Mouse (Mus musculus): ENCODE data around the gene Greb1.
"Not testable (repeated sequence)": the region's sequence is repeated elsewhere in the genome, so short reads cannot be mapped to it uniquely, and the experiment has no call there.

Greb1 gene

DNA sequence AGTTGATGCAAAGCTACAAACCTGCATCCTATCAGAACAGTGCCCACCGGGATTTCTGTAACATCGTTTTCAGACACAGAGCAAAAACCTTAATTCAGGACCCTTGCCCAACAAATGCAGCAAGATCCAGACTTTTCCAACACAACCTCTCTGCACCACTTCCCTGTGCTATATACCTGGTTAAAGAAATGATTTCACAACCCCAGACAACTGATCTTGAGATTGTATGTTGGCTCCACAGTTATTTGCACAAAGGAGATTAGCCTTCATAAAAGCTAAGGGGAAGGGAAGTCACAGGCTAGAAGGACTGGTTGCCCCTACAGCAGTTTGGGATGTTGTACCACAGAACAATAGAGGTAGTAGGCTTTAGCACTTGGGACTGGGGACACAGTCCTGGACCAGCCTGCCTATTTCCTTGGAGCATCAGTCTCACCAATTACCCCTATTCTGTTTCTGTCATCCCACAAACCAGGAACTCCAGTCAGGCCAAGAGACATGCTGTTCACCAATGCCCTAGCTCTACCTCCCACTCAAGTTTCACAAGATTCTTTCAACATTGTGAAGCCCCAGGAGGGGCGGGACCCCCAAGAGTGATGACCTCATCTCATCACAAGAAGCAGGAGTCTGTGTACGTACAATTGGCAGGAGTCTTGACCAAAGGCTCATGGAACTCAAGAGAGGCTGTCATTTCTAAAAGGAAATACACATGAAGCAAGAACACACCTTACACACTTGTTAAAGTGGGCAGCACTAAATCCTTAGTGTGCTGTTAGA is 36.9 kb downstream of the Greb1 start:
- no peak for DNase-seq (ENCODE audit: low read depth, low spot score)

DNA sequence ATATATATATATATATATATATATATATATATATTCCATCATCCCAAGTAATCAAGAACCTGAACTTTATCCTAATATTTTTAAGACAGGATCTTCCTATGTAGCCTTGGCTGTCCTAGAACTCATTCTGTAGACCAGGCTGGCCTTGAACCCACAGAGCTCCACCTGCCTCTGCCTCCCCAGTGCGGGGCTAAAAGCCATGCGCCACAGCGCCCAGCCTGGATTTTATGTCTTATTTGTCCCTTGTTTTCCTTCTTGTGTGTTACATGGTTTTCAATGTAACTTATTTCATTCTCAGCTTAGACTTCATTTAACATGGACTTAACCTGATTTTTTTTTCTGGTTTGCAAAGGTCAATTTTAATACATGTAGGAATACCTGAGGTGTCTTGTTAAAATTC is 39.2 kb downstream of the Greb1 start:
- DNase-seq (ENCODE audit: low read depth, low spot score), result no peak

DNA sequence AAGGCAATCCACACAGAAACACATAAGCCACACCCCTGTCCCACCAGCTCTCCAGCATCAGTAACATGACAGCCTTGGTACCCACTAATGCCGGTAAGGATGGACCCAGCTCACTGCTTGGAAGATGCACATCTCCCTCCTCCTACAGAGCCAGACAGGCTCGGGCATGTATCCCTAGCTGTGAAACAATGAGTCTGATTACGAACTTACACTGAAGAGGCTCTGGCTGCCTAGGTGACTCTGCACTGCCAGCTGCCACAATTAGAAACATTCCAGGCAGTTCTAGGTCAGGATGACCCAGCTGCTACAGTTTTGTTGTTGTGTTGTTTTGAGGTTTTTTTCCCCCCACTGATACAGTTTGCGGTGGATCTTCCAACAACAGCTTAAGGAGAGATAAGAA is 40.4 kb downstream of the Greb1 start:
- DNase-seq (ENCODE audit: low read depth, low spot score), result peak; percentile 20

DNA sequence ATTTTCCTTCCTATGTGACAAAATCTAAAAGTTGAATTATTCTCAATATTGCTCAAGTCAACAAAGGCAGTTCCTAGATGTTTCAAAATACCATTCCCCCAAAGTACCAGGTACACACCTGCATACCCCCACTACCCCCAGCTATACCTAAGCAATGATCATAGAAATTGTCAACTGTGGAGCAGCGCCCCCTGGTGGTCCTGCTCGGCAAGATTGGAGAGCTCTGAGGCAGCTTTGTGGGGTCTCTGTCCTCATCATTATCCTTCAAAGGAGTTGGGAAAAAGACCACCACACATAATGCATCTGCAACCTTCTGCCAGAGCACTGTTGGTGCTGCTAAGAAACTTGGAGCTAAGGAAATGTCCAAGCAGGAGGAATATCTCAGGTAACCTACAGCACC is 46.4 kb downstream of the Greb1 start:
- DNase-seq (ENCODE audit: low read depth, low spot score), result peak; percentile 20

DNA sequence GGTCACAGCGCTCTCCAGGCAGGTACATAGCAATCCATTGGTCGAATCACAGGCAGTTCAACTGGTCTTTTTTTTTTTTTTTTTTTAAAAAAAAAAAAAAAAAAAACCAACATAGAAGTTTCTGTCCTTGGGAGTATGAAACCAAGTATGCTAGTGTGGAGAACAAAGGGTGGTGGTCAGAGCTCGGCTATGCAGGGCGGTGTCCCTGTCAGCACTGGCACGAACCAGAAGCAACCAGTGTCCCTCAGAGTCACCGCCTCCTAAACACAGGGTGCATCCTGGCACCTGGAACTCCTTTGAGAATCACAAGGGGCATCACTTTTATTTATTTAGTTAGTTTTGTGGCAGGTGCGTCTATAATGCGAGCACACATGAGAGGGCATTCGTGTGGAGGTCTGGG is 47.1 kb downstream of the Greb1 start:
- no peak for DNase-seq (ENCODE audit: low read depth, low spot score)

DNA sequence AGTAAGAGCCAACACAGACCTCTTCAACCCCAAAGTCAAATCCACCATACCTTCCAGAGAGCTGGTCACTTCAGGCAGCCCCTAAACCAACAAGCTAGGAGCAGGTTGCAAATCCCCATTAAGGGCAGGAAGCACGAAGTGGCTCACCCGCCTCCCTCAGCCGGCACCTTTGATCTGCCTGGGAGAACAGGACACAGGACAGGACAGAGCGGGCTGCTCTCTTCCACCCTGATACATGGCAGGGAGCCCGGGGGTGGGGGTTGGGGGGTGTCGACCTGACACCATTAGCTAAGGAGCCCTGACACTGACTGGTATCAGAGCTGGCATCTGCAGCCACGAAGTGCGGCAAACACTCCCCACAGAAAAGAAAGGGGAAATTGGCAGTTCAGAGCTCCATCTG is 47.6 kb downstream of the Greb1 start:
- peak; percentile 14 for DNase-seq (ENCODE audit: low read depth, low spot score)

DNA sequence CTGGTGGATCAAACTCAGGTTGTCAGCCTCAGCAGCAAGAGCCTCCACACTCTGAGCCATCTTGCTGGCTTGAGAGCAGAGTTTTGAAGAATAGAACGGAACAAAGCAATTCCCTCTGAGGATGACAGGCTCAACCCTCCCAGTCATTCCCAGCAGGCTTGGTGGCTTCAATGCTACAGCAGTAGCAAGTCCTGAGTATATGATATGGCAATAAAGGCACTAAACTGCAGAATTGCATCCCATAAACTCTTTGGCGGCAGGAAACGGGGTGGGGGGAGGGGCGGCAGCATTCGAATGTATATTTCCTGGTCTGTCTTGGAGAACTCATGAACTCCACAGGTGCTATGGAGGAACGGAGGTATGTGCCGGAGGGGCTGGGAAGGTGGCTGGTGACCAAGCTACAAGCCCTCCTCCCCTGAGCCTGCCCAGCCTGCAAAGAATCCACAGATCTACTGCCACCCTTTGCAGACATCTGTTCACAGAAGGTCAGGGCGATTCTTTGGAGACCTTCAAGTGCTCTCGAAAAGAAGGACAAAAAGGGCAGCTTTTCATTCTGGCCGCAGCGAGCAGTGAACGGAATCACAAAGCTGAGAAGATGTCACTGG is 48.3 kb downstream of the Greb1 start:
- no peak for DNase-seq (ENCODE audit: low read depth, low spot score)

DNA sequence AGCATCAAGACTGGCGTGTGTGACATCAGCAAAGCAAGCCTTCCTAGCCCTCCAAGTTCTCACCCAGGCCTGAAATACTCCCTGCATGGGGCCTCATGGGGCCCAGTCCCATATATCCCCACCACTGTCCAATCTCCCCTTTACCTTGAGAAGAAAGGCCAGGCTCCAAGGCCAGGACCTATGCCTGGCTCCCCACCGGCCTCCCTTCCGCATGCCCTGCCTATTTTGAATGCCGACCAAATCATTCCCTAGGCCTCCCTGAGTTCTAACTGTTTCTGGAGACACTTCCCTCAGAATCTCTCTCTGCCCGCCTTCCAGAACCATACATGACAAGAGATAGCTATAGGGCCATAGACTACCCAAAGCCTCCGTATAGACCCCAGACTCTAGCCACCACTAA is 49.1 kb downstream of the Greb1 start:
- no peak for DNase-seq (ENCODE audit: low read depth, low spot score)

DNA sequence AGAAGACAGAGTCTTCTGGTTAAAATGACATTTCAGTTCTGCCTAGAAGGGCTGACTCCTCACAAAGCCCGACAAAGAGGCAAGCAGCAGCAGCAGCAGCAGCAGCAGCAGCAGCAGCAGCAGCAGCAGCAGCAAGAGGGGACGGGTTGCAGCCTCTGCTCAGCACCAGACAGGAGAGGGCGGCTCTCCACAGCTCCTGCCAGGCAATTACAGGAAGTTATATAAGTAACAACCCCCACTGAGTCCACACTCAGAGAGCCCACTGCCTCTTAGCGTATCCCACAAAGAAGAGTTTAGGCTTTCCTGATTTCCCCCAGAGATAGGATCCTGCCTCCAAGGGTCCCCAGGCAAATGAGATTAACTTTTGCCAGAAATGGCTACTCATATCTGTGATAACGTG is 60.6 kb downstream of the Greb1 start:
- DNase-seq (ENCODE audit: low read depth, low spot score), result peak; percentile 14

DNA sequence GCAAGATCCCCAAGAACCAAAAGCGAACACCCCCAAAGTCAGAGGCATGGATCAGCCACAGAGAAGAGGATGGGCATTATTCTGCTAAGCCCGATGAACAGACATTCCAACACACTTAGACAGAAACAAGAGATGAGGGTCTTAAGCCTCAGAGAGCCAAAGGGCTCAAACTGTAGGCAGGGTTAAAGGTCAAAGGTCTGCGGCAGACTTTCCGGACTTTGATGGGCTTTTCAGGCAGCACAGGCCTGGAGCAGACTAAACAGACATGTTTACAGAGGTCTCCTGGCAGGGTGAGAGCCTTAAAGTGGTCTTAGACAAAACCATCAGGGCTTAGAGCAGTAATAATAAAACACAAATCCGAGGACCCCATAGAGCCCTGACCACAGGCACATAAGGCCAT is 63.4 kb downstream of the Greb1 start:
- no peak for DNase-seq (ENCODE audit: low read depth, low spot score)

DNA sequence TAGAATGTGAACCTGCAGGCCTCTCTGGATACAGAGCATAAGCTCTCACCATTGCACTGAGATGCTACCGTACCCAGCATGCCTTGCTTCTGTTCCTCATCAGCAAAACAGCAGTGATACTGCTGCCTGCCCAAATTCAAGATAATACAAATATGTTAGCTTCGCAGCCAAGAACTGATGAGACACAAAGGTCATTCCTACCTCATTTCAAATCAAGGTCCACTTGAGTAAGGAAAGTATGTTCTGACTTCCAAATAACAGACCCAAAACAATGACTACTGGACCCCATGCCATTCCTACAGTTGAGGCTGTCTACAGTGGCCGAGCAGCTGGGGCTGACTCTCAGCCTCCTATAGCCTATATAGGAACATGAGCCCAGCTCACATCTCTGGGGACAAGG is 66.0 kb downstream of the Greb1 start:
- DNase-seq (ENCODE audit: low read depth, low spot score), result no peak

DNA sequence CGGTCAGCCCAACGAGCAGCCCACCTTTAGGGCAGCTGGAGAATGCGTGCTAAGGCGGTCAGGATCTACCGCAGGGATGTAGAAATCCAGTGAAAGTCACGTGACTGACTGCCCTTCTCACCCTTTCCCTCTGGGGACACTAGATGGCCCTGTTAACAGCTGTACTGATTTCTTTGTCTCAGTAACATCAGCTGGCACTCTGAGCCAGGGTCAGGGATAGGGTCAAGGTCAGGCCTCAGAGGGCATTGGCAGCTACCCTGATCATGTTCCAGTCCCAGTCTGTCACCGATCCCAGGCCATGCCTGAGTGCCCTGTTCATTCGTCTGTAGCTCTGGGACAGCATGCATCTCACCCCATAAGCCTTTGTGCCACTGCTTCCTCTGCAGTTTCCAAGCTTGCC is 66.7 kb downstream of the Greb1 start:
- no peak for DNase-seq (ENCODE audit: low read depth, low spot score)

DNA sequence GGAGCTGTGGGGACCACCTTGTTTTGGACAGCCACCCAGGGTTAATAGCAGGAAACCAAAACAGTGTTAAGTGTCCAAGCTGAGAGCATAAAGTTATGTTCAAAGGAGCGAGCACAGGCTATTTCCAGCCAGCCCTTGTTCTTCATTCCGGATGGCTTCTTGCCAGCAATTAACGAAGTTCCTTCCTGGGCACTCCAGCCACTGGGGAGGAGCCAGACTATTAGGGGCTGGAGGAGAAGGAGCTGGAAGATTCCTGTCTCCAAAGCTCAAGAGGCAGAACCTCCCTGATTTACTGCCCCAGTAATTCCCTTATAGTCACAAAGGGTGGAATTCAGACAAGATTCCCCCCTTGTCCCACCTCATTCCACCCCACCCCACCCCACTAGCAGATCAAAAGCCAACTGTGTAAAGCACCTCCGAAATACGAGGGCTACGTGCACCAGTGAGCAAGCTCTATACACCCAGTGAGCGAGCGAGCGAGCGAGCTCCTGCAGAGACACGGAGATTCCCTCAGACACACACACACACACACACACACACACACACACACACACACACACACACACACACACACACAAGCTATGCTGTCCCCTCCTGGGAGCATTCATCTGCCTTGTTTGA is 69.5 kb downstream of the Greb1 start:
- peak; percentile 23 for DNase-seq (ENCODE audit: low read depth, low spot score)

DNA sequence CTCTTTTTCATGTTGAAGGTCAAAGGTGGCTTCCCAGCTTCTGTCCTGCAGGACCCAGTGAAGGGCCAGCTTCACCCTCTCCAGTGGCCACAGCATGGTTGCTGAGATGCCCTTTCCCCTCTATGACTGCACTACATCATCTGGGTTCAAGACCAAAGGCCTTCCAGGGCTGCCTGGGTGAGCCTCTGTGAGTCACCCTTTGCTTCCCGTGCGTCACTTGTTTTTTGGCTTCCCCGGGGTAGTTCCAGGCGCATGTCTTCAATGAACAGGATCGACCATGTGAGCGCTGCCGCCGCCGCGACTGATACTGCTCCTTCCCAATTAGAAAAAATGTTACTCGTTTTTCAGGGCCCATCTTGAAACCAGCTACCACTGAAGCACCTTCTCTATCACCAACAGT is 70.5 kb downstream of the Greb1 start:
- DNase-seq (ENCODE audit: low read depth, low spot score), result no peak

DNA sequence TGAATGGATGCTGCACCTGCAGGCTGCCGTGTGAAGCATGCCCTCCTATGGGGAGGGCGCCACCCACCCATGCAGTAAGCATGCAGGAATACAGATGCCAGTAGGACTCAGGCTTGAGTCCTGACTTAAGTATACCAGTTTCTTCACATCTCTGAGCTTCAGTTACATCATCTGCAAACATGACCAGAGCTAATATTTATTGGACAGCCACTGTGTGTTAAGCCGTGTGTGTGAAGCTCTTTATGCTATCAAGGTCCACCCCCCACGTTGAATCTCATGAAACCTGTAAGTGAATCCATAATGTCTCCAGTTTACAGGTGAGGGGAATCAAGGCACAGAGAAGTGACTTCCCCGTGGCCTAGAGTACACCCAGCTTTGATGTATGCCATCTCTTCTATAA is 72.5 kb downstream of the Greb1 start:
- DNase-seq (ENCODE audit: low read depth, low spot score), result no peak

DNA sequence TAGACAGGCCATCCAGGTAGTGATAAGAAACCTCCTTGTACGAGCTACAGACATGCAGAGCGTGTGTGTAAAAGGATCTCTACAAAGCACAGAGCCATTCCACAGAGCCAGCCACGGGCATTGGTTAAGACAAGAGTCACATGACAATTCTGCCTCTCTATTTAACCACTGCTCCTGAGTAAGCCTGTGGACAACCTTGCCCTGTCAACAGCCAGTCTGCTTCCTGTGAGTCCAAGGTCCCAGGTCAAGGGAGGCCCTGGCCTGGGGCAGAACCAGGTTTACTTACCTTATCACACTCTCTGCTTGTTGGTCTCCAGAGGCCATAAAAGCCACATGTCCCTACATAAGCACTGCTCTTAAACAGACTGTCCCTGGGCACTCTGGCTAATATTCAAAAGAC is 74.5 kb downstream of the Greb1 start:
- DNase-seq (ENCODE audit: low read depth, low spot score), result no peak

DNA sequence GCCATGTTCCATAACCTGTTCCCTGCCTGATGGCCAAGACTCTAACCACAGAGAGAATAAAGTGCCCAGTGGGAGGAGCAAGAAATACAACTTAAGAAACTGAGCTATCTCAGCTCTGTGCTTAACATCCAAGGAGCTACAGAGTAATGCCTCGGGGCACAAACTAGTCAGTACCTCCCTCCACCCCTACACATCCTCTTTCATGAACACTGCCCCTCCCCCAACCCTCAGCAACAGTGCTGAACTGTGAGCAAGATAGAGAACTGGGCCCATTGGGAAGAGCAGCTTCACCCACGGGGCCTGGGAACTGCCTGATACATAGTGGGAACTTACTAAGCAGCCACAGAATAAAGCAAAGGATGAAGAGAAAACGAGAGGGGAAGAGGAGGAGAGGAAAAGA is 77.1 kb downstream of the Greb1 start:
- DNase-seq (ENCODE audit: low read depth, low spot score), result no peak

DNA sequence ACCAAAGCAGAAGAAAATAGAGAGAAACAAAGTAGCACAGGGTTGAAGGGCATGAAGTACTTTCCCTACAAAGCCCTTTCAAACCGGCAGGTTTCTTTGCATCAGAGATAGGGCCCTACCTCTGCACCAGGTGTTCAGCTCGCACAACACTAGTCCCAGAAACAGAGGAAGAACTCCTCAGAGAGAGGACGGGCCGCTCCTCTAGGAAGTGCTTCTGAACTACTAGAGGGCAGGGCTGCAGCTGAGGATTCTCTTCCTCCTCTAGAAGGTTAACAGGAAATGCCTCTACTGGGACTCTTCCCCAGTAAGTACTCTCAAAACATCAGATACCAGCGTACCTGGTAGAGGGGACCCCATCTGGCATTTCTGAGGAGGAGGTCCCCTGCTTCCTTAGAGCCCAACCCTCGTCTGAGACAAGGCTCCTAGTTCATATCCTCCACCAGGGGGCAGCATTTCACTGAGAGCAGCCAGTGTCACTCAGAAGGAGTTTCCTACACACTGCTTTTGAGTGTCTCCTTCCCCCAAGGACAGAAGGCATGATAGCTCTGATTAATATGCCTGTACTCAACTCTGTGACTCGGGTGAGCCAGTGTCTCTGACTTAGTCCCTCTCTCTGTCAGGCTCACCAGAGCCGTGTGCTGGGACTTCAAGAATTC is 81.9 kb downstream of the Greb1 start:
- peak; percentile 82 for DNase-seq (ENCODE audit: low read depth, low spot score)

DNA sequence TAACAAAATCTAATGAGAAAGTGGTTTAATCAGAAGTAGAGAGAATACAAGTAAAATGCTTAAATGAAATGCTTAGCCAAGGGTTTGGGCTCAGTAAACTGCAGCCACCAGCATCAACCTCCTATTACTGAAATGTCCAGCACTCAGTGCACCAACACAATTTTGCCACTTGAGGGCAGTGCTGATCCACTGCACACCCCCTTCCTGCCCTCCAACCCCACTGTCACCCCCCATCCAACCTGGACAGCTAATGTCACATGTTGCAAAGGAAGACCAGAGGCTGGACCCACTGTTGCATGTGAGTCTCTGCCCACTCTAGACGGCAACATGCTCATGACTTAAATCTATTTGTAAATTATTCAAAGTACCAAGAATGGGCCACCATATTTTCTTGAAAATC is 83.0 kb downstream of the Greb1 start:
- peak; percentile 42 for DNase-seq (ENCODE audit: low read depth, low spot score)

DNA sequence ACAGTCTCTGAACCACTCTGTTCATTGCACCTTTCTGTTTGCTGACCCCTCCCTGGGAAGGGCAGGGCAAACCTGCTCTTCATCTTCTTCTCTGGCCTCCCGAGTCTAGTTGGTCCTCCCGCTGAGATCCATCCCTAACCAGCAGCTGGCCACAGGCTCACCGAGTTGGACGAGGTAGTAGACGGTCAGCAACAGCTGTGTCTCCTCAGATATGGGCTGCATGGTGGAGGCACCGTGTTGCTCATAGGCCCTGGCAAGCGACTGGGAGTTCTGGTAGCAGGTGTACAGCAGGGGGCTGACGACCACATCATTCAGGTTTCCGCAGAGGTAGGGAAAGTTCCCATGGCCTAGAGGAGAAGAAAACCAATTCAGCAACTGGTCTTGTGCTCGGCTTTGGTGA is 86.1 kb downstream of the Greb1 start:
- no peak for DNase-seq (ENCODE audit: low read depth, low spot score)

DNA sequence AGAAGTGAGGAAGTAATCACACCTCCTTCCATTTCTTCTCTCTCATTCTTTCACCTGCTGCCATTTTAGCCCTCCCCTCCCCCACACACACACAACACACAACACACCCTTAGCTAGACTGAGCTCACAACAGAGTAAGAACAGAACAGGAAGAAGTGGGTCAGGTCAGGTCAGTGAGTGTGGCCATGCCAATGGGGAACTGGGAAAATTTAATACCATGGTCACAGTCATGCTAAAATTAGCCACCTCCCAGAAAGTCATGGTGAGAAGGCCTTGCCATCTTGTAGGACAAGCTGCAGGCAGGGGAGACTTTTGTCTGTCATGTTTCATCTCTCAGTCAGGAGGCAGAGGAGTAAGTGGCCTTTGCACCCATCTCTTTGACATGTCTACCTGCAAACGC is 102.0 kb downstream of the Greb1 start:
- no peak for DNase-seq (ENCODE audit: low read depth, low spot score)

DNA sequence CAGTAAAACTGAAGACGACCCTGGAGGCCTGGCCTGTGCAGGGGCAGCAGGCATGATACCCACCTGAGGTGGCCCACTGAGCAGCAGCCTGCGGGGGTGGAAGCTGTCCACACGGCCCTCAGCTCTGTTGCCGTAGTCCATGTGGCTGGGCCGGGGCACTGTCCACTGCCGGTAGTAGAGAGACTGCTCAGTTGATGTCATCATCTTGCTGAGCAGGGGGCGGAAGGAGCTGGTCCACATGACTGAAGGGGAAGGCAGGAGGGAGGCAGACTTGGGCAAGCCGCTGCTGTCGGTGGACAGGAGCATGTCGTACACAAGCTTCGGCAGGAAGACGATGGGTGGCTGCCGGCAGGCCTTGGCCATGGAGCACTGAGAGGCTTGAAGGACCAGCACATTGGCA is 104.5 kb downstream of the Greb1 start:
- DNase-seq (ENCODE audit: low read depth, low spot score), result no peak

DNA sequence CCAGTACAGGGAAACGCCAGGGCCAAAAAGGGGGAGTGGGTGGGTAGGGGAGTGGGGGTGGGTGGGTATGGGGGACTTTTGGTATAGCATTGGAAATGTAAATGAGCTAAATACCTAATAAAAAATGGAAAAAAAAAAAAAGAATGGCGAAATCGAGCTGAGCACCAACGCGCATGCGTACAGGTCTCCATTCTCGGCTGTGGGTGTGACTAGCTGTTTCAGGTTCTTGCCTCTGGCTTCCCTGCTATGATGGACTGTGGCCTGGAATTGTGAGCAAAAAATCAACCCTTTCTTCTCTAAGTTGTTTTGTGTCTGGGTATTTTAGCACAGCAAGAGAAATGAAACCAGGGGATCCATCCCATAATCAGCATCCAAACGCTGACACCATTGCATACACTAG is 105.4 kb downstream of the Greb1 start:
- not testable (repeated sequence) for DNase-seq (ENCODE audit: low read depth, low spot score)
